Mouse (Mus musculus) CD8-positive naive resting alpha-beta T cell, adult 57 days (primary cell): ENCODE results near the gene Frat1. TPM values are rescaled to one million over a fixed set of nuclear protein-coding genes. Genes with fewer than 3 reads are reported as not detected.

Experiments
- total RNA-seq: library from RNA; stranded (reverse); gene quantifications from one replicate; pipeline ENCODE4 v1.2.4, GENCODE M21; 2023

The Frat1 gene
- 67.5 TPM for total RNA-seq

DNA sequence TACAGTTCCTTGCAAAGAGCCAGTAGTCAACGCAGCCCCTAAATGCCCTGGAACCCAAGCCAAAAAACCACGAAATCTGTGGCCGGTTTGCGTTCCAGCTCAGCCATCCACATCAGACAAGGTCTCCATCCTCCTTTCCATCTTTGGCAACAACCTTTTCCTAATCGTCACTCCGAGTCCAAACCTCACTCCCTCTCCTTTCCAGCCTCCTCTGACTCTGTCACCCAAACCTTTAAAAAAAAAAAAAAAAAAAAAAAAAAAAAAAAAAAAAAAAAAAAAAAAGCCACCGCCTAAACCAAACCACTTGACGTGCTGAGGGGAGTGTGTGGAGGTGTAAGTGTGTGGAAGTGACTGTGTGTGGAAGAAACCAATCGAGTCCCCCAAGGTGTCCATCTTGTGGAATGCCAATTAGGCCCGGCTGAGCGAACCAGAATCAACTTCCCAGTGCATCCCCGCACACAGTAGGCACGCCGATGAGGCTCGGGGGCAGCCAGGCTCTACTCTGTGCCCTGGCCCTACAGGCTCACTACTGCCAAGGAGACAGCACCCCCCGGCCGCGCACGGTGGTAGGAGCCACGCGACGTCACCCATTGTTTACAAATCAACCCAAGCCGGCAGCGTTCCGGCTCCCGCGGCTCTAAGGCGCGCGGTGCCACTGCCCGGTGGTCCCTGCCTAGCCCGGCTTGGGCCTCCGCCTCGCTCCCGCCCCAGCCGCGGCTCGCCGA is at the start of gene Frat1:
TSS of gene Frat1 (plus strand) at position 590 of the 725 bp plus-strand sequence.

DNA sequence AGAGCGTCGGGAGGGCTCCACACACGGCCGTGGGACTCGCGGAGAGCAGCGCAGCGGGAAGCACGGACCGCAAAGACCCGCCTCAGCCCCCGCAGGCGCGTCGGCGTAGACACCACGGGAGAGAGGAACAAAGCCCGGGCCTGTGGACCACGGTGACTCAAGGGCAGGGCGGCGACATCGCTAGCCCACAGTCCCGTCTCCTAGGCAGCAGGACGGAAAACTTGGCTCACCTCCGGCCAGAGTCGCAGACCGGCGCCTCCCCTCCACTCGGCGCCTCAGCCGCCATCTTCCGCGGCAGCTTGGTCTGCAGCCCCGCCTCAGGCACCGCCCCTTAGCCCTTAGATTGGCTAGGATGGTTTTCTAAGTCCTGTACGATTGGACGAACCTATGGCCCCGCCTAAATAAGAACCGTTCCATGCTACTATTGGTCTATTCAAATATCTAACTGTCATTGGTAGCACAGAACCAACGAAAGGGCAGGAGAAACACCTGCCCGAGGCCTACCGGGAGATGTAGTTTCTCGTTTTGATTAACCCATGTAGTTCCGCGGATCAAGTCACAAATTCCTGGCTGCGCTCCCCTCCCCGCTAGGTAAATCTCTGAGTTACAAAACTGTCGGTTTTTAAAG is 27.9 kb upstream of the Frat1 start, which contains the start of gene Arhgap19:
TSS of gene Arhgap19 (minus strand) at position 306 of the 628 bp plus-strand sequence.

DNA sequence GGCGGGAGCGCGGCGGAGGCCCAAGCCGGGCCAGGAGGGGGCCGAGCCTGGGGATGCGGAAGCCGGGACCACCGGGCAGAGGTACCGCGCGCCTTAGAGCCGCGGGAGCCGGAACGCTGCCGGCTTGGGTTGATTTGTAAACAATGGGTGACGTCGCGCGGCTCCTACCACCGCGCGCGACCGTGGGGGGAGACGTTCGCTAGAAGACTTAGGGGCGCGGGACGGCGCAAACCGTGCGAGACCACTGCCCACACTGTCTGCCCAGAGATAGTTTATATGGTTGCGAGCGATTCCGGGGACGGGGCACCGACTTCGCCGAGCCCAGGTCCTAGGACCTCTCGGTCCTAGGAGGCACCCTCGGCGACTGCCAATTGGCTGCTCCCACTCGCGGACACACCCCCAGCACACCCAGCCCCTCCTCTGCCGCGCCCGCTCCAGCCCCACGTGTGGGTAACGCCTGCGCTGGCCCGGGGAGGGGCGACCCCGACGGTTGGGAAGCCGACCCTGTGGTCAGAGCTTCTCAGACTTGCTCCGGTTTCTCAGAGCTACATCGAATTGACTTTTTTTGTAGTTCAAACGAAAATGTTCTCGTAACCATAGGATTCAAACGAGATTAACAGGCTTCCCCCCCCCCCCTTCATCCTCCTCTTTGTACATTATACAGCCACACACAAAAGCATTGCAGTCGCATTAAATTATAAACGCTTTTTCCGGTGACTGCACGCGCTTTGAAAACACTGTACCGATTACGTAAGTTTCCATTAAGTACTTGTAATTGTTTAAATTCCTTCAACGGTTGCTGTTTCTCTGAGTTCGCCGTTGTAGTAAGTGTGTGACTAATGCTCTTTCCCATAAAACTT is 18.5 kb downstream of the Frat1 start, which contains the start of gene Frat2:
TSS of gene Frat2 (minus strand) at position 141 of the 860 bp plus-strand sequence.

Other genes with a start within 250 kb of the Frat1 start
- gene Gm340, start 247.6 kb upstream of the Frat1 start, total RNA-seq: 37.4 TPM
- gene Slit1, start 86.3 kb upstream of the Frat1 start, total RNA-seq: 0.15 TPM
- gene Arhgap19, start 27.9 kb upstream of the Frat1 start, total RNA-seq: 2.9 TPM
- gene Frat2, start 18.2 kb downstream of the Frat1 start, total RNA-seq: 98.7 TPM
- 35.0 TPM for gene Rrp12, start 66.2 kb downstream of the Frat1 start, total RNA-seq
- gene Pgam1, start 82.0 kb downstream of the Frat1 start, total RNA-seq: 47.8 TPM
- 36.5 TPM for gene Exosc1, start 103.5 kb downstream of the Frat1 start, total RNA-seq
- gene Zdhhc16, start 103.5 kb downstream of the Frat1 start, total RNA-seq: 24.0 TPM
- 112 TPM for gene Mms19, start 151.2 kb downstream of the Frat1 start, total RNA-seq
- 11.9 TPM for gene Ubtd1, start 151.8 kb downstream of the Frat1 start, total RNA-seq
- gene Ankrd2, start 206.0 kb downstream of the Frat1 start, total RNA-seq: not detected
- gene Hoga1, start 215.6 kb downstream of the Frat1 start, total RNA-seq: not detected
- not detected for gene 4933411K16Rik, start 222.3 kb downstream of the Frat1 start, total RNA-seq